Mouse (Mus musculus) MEL (cell line): ENCODE measurements around the gene Pacs1. TPM values are rescaled to one million over a fixed set of nuclear protein-coding genes. Genes with fewer than 3 reads are reported as not detected.
"Not testable (repeated sequence)": the region's sequence is repeated elsewhere in the genome, so short reads cannot be mapped to it uniquely, and the experiment has no call there.

Source experiments
- DNase-seq: peaks from one replicate; pipeline ENCODE4 v3.0.0; 2011; ENCODE audit warnings: low read depth, low spot score
- H3K27ac ChIP-seq: 2 replicates; pipeline ENCODE4 v1.5.1; 2012; ENCODE audit warnings: low read depth, mild to moderate bottlenecking, control low read depth, low read length, moderate library complexity; ENCODE audit not compliant: control insufficient read depth
- H3K27me3 ChIP-seq, 2 experiments: fragments of 150-350 bp in 1 of 2; sonication (generic) in 1 of 2; 2 replicates each; pipeline ENCODE4 v1.6.1; 2012; ENCODE audit warnings: low read length in 2 of 2, mild to moderate bottlenecking in 2 of 2, improper control_type of control experiment in 1 of 2, moderate library complexity in 1 of 2; ENCODE audit not compliant: insufficient read depth in 2 of 2, control insufficient read depth in 1 of 2
- H3K36me3 ChIP-seq, 2 experiments: 2 replicates each; pipeline ENCODE4 v1.6.1; 2012 to 2014; ENCODE audit warnings: low read length in 2 of 2, improper control_type of control experiment in 1 of 2, inconsistent platforms in 1 of 2, mild to moderate bottlenecking in 1 of 2; ENCODE audit not compliant: insufficient read depth in 2 of 2, control insufficient read depth in 1 of 2
- H3K4me1 ChIP-seq, 2 experiments: fragments of 150-350 bp in 1 of 2; sonication (generic) in 1 of 2; 2 replicates each; pipeline ENCODE4 v1.6.1; 2012; ENCODE audit warnings: low read length in 2 of 2, improper control_type of control experiment in 1 of 2, mild to moderate bottlenecking in 1 of 2; ENCODE audit not compliant: insufficient read depth in 2 of 2, control insufficient read depth in 1 of 2
- H3K4me3 ChIP-seq, 2 experiments: fragments of 150-350 bp in 1 of 2; sonication (generic) in 1 of 2; 2 replicates each; pipeline ENCODE4 v1.5.1; 2012; ENCODE audit warnings: low read depth in 2 of 2, low read length in 2 of 2, mild to moderate bottlenecking in 2 of 2, moderate library complexity in 2 of 2, control low read depth in 1 of 2, improper control_type of control experiment in 1 of 2; ENCODE audit not compliant: control insufficient read depth in 1 of 2, insufficient read depth in 1 of 2
- H3K79me2 ChIP-seq: 2 replicates; pipeline ENCODE4 v1.6.1; 2012; ENCODE audit warnings: mild to moderate bottlenecking, low read length, moderate library complexity; ENCODE audit not compliant: control insufficient read depth, poor library complexity, insufficient read depth
- H3K9ac ChIP-seq: 2 replicates; pipeline ENCODE4 v1.6.1; 2012; ENCODE audit warnings: low read depth, mild to moderate bottlenecking, control low read depth, low read length, moderate library complexity; ENCODE audit not compliant: control insufficient read depth, poor library complexity, severe bottlenecking
- H3K9me3 ChIP-seq: fragments of 150-350 bp; sonication (generic); replicated peaks from 2 replicates; pipeline ENCODE4 v1.6.1; 2012; ENCODE audit warnings: mild to moderate bottlenecking, low read length, improper control_type of control experiment, moderate library complexity; ENCODE audit not compliant: insufficient read depth
- BHLHE40 ChIP-seq: IDR thresholded peaks from 2 replicates; pipeline ENCODE4 v1.6.1; 2012; ENCODE audit warnings: low read depth, mild to moderate bottlenecking, inconsistent platforms, low read length, improper control_type of control experiment, borderline replicate concordance
- CHD1 ChIP-seq: IDR thresholded peaks from 2 replicates; pipeline ENCODE4 v1.6.1; 2012; ENCODE audit warnings: low read depth, mild to moderate bottlenecking, inconsistent platforms, low read length, improper control_type of control experiment
- CHD2 ChIP-seq: IDR thresholded peaks from 2 replicates; pipeline ENCODE4 v1.6.1; 2011; ENCODE audit warnings: low read length, improper control_type of control experiment
- CTCF ChIP-seq, 3 experiments: IDR thresholded peaks in 2 of 3; conservative IDR thresholded peaks in 1 of 3; 2 replicates each; pipeline ENCODE4 v1.5.1; 2011 to 2012; ENCODE audit warnings: low read length in 3 of 3, low read depth in 2 of 3, mild to moderate bottlenecking in 2 of 3, improper control_type of control experiment in 1 of 3, inconsistent platforms in 1 of 3, mixed read lengths in 1 of 3, moderate library complexity in 1 of 3; ENCODE audit not compliant: control insufficient read depth in 1 of 3, insufficient read depth in 1 of 3, poor library complexity in 1 of 3, severe bottlenecking in 1 of 3
- ELF1 ChIP-seq: IDR thresholded peaks from 2 replicates; pipeline ENCODE4 v1.6.1; 2014; ENCODE audit warnings: low read depth, mild to moderate bottlenecking, inconsistent platforms, low read length, improper control_type of control experiment, moderate library complexity
- HCFC1 ChIP-seq: IDR thresholded peaks from 2 replicates; pipeline ENCODE4 v1.6.1; 2012; ENCODE audit warnings: low read depth, mild to moderate bottlenecking, inconsistent platforms, low read length, improper control_type of control experiment, moderate library complexity
- JUND ChIP-seq: IDR thresholded peaks from 2 replicates; pipeline ENCODE4 v1.6.1; 2011; ENCODE audit warnings: low read depth, mild to moderate bottlenecking, improper control_type of control experiment, low read length
- MAX ChIP-seq: IDR thresholded peaks from 2 replicates; pipeline ENCODE4 v1.6.1; 2011; ENCODE audit warnings: low read length, improper control_type of control experiment
- MEF2A ChIP-seq: IDR thresholded peaks from 2 replicates; pipeline ENCODE4 v1.6.1; 2014; ENCODE audit warnings: low read depth, mild to moderate bottlenecking, inconsistent platforms, low read length, improper control_type of control experiment; ENCODE audit not compliant: poor library complexity, insufficient replicate concordance, severe bottlenecking; ENCODE audit errors: extremely low read depth
- MYB ChIP-seq: IDR thresholded peaks from 2 replicates; pipeline ENCODE4 v1.6.1; 2011; ENCODE audit warnings: mild to moderate bottlenecking, low read depth, low read length, improper control_type of control experiment
- NELFE ChIP-seq: IDR thresholded peaks from 2 replicates; pipeline ENCODE4 v1.6.1; 2011; ENCODE audit warnings: low read depth, low read length, improper control_type of control experiment
- NRF1 ChIP-seq: IDR thresholded peaks from 2 replicates; pipeline ENCODE4 v1.6.1; 2014; ENCODE audit warnings: low read depth, mild to moderate bottlenecking, inconsistent platforms, low read length, improper control_type of control experiment, moderate library complexity; ENCODE audit not compliant: poor library complexity, insufficient read depth, severe bottlenecking
- POLR2AphosphoS2 ChIP-seq: IDR thresholded peaks from 2 replicates; pipeline ENCODE4 v1.6.1; 2011; ENCODE audit warnings: low read length, improper control_type of control experiment
- RAD21 ChIP-seq: IDR thresholded peaks from 2 replicates; pipeline ENCODE4 v1.6.1; 2011; ENCODE audit warnings: mild to moderate bottlenecking, low read depth, low read length, improper control_type of control experiment
- RCOR1 ChIP-seq: IDR thresholded peaks from 2 replicates; pipeline ENCODE4 v1.6.1; 2012; ENCODE audit warnings: low read depth, mild to moderate bottlenecking, inconsistent platforms, low read length, improper control_type of control experiment
- SMC3 ChIP-seq: IDR thresholded peaks from 2 replicates; pipeline ENCODE4 v1.6.1; 2011; ENCODE audit warnings: low read depth, low read length, improper control_type of control experiment
- USF1 ChIP-seq: IDR thresholded peaks from 2 replicates; pipeline ENCODE4 v1.6.1; 2014; ENCODE audit warnings: low read depth, mild to moderate bottlenecking, inconsistent platforms, low read length, improper control_type of control experiment, moderate library complexity
- ZC3H11A ChIP-seq: IDR thresholded peaks from 2 replicates; pipeline ENCODE4 v1.6.1; 2012; ENCODE audit warnings: low read depth, mild to moderate bottlenecking, inconsistent platforms, low read length, improper control_type of control experiment
- polyA plus RNA-seq, 2 experiments: library from polyadenylated mRNA; stranded (reverse) in 1 of 2; unstranded in 1 of 2; fragments of >175 nt in 1 of 2; fragments of >200 nt in 1 of 2; gene quantifications; 2 replicates each; pipeline versions ENCODE4 v1.2.1 to v1.2.4; 2012; ENCODE audit warnings: low replicate concordance in 2 of 2, low read depth in 1 of 2; ENCODE audit not compliant: insufficient read length in 2 of 2, insufficient read depth in 1 of 2, missing spikeins in 1 of 2
- total RNA-seq: library from RNA; depleted of rRNA; stranded (reverse); fragments of 300-350 nt; gene quantifications from 2 replicates; pipeline ENCODE4 v1.2.3, GENCODE M21; 2012

The Pacs1 gene
- total and polyA plus RNA-seq, 3 experiments, result 5.7 to 19.9 TPM; not detected in 1

GRCm38 (mm10) chr19:5087884-5088728, 184.8 kb downstream of the Pacs1 start, which contains the start of gene Yif1a (continued):
- no peak for TF ChIP-seq CHD1
- TF ChIP-seq POLR2AphosphoS2, result 0 out of 2 replicates have a peak, but pooled peaks have one; percentile 44
- peak; percentile 78 for TF ChIP-seq NELFE
- no peak for TF ChIP-seq MYB
- TF ChIP-seq MEF2A, result no peak
- peak; percentile 82 for TF ChIP-seq NRF1
- TF ChIP-seq MAX, result peak; percentile 44; the same call in 1 of the 2 replicates
- TF ChIP-seq RAD21, result peak; percentile 9; the same call in 1 of the 2 replicates
- TF ChIP-seq JUND, result no peak
- no peak for TF ChIP-seq ZC3H11A
- TF ChIP-seq ELF1, result peak; percentile 94
- peak; percentile 74 for TF ChIP-seq CHD2
- TF ChIP-seq SMC3, result peak; percentile 53
- 0 out of 2 replicates have a peak, but pooled peaks have one; percentile 5 for TF ChIP-seq USF1
- no peak for TF ChIP-seq BHLHE40
- no peak for TF ChIP-seq RCOR1

GRCm38 (mm10) chr19:5086533-5086932, 186.4 kb downstream of the Pacs1 start:
- peaks cover 5 to 15% of the 10 kb centered on the region in 2 experiments for H3K27me3 ChIP-seq
- H3K79me2 ChIP-seq, H3K27ac ChIP-seq: not testable (repeated sequence)

More at GRCm38 (mm10) chr19:5086533-5086932, 186.4 kb downstream of the Pacs1 start:
- not testable (repeated sequence) for H3K9me3 ChIP-seq, H3K36me3 ChIP-seq
- peaks cover 0 to 11% of the 10 kb centered on the region in 2 experiments; a peak in 1 of 4 replicates for H3K4me1 ChIP-seq
- TF ChIP-seq CTCF (IDR thresholded peaks at IDR 0.05 in 2 of 3, conservative IDR thresholded peaks at IDR 0.05 in 1 of 3; ENCODE audit: control insufficient read depth in 1 of 3, insufficient read depth in 1 of 3, low read depth in 2 of 3, low read length in 3 of 3, poor library complexity in 1 of 3, severe bottlenecking in 1 of 3) (peak in 2 of 3 experiments; percentile 13 to 43; a peak in 2 of 6 replicates), RAD21 (peak; percentile 9), HCFC1 (0 out of 2 replicates have a peak, but pooled peaks have one; percentile 24), SMC3 (peak; percentile 31)
- TF ChIP-seq, all 39 proteins: peak for 4; not testable (repeated sequence) for 35
- DNase-seq, H3K4me3 ChIP-seq, H3K9ac ChIP-seq: not testable (repeated sequence)
